Mouse (Mus musculus) hindbrain, embryonic 12.5 days (tissue): ENCODE measurements around the gene 1700016K19Rik. TPM values are rescaled to one million over a fixed set of nuclear protein-coding genes. Genes with fewer than 3 reads are reported as not detected.
A peak's percentile ranks its signal among the peaks of the same experiment; 100 is the strongest.

Source experiments
- ATAC-seq: fragments of 200-750 bp; cut with Nextera tagmentation; 2 replicates; pipeline ENCODE4 v1.8.0; 2017; ENCODE audit warnings: moderate TSS enrichment; ENCODE audit not compliant: low FRiP score
- H3K27ac ChIP-seq: fragments of 300-500 bp; sonication (generic); 2 replicates; pipeline ENCODE4 v1.5.1; 2016; ENCODE audit warnings: mild to moderate bottlenecking
- H3K27me3 ChIP-seq: fragments of 300-500 bp; sonication (generic); 2 replicates; pipeline ENCODE4 v1.6.1; 2016; ENCODE audit warnings: mild to moderate bottlenecking
- H3K36me3 ChIP-seq: fragments of 300-500 bp; sonication (generic); 2 replicates; pipeline ENCODE4 v1.6.1; 2016; ENCODE audit warnings: mild to moderate bottlenecking
- H3K4me1 ChIP-seq: fragments of 300-500 bp; sonication (generic); 2 replicates; pipeline ENCODE4 v1.6.1; 2016
- H3K4me2 ChIP-seq: fragments of 300-500 bp; sonication (generic); replicated peaks from 2 replicates; pipeline ENCODE4 v1.6.1; 2016; ENCODE audit warnings: mild to moderate bottlenecking
- H3K4me3 ChIP-seq: fragments of 300-500 bp; sonication (generic); 2 replicates; pipeline ENCODE4 v1.5.1; 2016; ENCODE audit warnings: mild to moderate bottlenecking
- H3K9ac ChIP-seq: fragments of 300-500 bp; sonication (generic); 2 replicates; pipeline ENCODE4 v1.6.1; 2016; ENCODE audit warnings: mild to moderate bottlenecking, moderate library complexity
- H3K9me3 ChIP-seq: fragments of 300-500 bp; sonication (generic); replicated peaks from 2 replicates; pipeline ENCODE4 v1.6.1; 2016; ENCODE audit warnings: mild to moderate bottlenecking
- WGBS: fragments of 180-500 bp; shearing (Covaris S2); methylation state at CpG from one replicate; pipeline ENCODE4 v1.1.7; 2016; 5-methylcytosine and 5-hydroxymethylcytosine counted together
- polyA plus RNA-seq: library from polyadenylated mRNA; unstranded; fragments of >200 nt; fragmentation: Nextera tagmentation; extraction: Ambion mirVana; gene quantifications from 2 replicates; pipeline ENCODE4 v1.2.1, GENCODE M21; 2016

Gene 1700016K19Rik
- polyA plus RNA-seq, 1 experiment from 2014 or later: 2.0 TPM

- no peaks in the 10 kb centered on the region for H3K9me3 ChIP-seq
- no peaks in the 10 kb centered on the region; the same call in 1 of the 2 replicates for H3K36me3 ChIP-seq
- WGBS: 78% methylated on average over 9 of the region's 9 CpGs
- H3K9ac ChIP-seq: no peak overlapping the region
- H3K4me1 ChIP-seq: 0 out of 2 replicates have a peak, but pooled peaks cover 3% of the 10 kb centered on the region
- H3K4me2 ChIP-seq: no peak overlapping the region
- H3K27me3 ChIP-seq: peaks cover 4% of the 10 kb centered on the region
- H3K27ac ChIP-seq: no peak overlapping the region
- no peak for ATAC-seq
- H3K4me3 ChIP-seq: no peak overlapping the region
Observed at GRCm38 (mm10) chr11:76020916-76021315, 21.2 kb downstream of the 1700016K19Rik start.

GRCm38 (mm10) chr11:76025080-76025583 lies 25.4 kb downstream of the 1700016K19Rik start:
- Histone ChIP-seq H3K27ac (no peak overlapping the region), H3K4me2 (no peak overlapping the region), H3K27me3 (peaks cover 17% of the 10 kb centered on the region), H3K9me3 (no peaks in the 10 kb centered on the region), H3K9ac (no peak overlapping the region), H3K4me1 (peaks cover 24% of the 10 kb centered on the region), H3K36me3 (no peaks in the 10 kb centered on the region; the same call in 1 of the 2 replicates), H3K4me3 (no peak overlapping the region)
- no peak for ATAC-seq
- WGBS: 69% methylated on average over 7 of the region's 7 CpGs

DNA sequence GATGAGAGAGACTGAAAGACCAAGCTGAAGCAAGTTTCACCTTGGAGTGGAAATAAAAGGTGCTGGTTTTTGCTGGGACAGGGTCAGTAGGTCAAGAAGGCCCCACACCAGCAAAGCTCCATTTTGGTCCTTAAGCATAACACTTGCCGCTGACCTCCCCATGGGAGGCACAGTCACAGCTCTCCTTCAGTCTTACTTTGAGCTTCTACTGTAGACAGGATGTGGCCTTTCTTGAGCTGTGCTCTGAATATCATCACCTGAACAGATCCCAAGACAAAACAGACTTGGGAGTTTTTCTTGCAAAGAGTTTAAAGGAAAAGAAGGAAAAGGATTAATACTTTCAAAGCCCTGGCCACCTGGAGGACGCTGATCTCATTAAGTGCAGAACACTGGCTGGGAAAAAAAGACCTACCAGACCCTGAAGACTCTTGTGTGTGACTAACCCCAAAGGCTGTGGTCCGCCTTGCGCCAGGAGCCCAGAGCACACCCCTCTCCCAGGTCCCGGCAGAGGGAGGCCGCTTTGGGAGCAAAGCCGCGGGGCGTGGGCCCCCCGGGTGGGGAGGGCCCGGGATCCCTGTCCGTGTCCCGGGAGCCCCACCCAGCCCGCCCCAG lies 26.9 kb downstream of the 1700016K19Rik start:
- Histone ChIP-seq H3K4me3 (peak overlapping the region; percentile 62), H3K27me3 (peaks cover 17% of the 10 kb centered on the region), H3K27ac (peak overlapping the region; percentile 13; the same call in 1 of the 2 replicates), H3K9me3 (no peaks in the 10 kb centered on the region), H3K4me2 (peak overlapping the region; percentile 89), H3K36me3 (no peaks in the 10 kb centered on the region; the same call in 1 of the 2 replicates), H3K4me1 (peaks cover 27% of the 10 kb centered on the region), H3K9ac (peak overlapping the region; percentile 67)
- WGBS: 5% methylated on average over 14 of the region's 14 CpGs
- no peak; the same call in 1 of the 2 replicates for ATAC-seq

DNA sequence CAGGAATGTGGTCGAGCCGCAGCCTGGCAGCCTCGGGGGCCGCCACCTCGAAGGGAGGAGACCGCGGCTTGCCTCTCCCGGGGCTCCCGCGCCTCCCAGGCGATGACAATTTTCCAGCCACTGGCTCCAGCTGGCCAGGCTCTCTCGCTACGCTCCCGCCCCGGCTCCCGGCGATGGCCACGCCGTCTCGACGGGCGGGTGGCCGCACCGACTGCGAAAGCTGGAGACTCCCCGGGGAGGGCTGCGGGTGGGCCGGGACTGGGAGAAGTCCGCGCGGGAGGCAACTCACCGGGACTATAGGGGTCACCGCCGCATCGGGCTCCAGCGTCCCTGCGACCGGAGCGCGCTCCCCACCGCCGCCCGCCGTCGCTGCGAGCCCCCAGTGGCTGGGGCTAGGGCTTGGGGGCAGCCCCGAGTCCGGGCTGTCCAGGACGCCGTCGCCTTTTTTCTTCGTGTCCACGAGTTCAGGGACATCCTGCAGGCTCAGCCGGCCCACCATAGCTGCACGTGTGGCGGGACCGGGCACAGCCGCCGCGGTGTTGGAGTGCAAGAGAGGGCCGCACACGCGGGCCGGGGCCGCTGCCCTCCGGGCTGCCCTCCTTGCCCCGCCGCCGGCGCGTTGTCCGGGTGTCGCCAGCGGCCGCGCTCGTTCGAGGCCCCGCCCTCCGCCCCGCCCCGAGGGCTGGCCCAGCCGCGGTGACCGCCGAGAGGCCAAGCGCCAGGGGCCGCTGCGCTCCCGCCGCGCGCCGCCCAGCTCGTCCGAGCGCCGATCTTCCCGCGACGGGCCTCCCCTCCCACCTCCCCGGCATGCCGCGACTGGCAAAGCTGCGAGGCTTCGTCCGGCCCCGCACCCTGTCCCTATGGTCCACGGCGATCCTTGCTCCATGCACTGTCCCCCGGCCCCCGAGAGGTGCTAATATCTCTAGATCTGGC lies 27.7 kb downstream of the 1700016K19Rik start, which contains the start of gene Rflnb:
Gene Rflnb (minus strand): TSS at position 644 of the 933 bp plus-strand sequence.
- Histone ChIP-seq H3K9ac (peak within 1 kb of the TSS; percentile 67), H3K9me3 (no peaks in the 10 kb centered on the region), H3K4me3 (peak within 1 kb of the TSS; percentile 62), H3K36me3 (no peaks in the 10 kb centered on the region; the same call in 1 of the 2 replicates), H3K4me2 (peak within 1 kb of the TSS; percentile 89), H3K27me3 (peaks cover 17% of the 10 kb centered on the region), H3K27ac (peak within 1 kb of the TSS; percentile 13), H3K4me1 (peaks cover 27% of the 10 kb centered on the region)
- WGBS: under 1% methylated on average over 104 of the region's 112 CpGs
- ATAC-seq: peak; percentile 86

GRCm38 (mm10) chr11:76028072-76028465 lies 28.4 kb downstream of the 1700016K19Rik start:
- peak overlapping the region; percentile 62 for H3K4me3 ChIP-seq
- H3K9ac ChIP-seq: peak overlapping the region; percentile 67
- peak overlapping the region; percentile 89 for H3K4me2 ChIP-seq
- peaks cover 27% of the 10 kb centered on the region for H3K4me1 ChIP-seq
- peaks cover 17% of the 10 kb centered on the region for H3K27me3 ChIP-seq
- no peaks in the 10 kb centered on the region; the same call in 1 of the 2 replicates for H3K36me3 ChIP-seq
- WGBS: 4% methylated on average over 10 of the region's 14 CpGs
- ATAC-seq: peak; percentile 54; the same call in 1 of the 2 replicates
- peak overlapping the region; percentile 13; the same call in 1 of the 2 replicates for H3K27ac ChIP-seq
- H3K9me3 ChIP-seq: no peaks in the 10 kb centered on the region

DNA sequence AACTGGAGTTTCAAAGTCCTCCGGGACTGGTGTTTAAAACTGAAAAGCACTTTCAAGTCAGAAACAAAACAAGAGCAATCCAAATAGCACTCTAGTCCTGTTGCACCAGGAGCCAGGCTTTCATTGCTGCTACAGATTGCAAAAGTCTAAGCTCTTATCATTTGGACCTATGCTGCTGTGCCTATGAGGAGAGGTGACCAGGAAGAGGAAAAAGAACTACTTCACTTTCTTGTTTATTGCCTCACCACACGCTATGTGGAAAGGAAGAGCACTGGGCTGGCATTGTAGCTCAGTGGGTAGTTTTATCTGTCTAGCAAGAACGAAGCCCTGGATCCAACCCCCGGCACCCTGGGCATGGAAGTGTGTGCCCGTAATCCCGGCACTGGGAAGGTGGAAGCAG lies 33.6 kb downstream of the 1700016K19Rik start:
- Histone ChIP-seq H3K4me2 (no peak overlapping the region), H3K9me3 (no peaks in the 10 kb centered on the region), H3K9ac (no peak overlapping the region), H3K4me1 (peaks cover 3% of the 10 kb centered on the region; the same call in 1 of the 2 replicates), H3K36me3 (no peaks in the 10 kb centered on the region), H3K27ac (no peak overlapping the region), H3K4me3 (no peak overlapping the region), H3K27me3 (peaks cover 7% of the 10 kb centered on the region)
- ATAC-seq: no peak
- WGBS: 82% methylated on average over 6 of the region's 6 CpGs

GRCm38 (mm10) chr11:76033836-76034235 lies 34.1 kb downstream of the 1700016K19Rik start:
- H3K27me3 ChIP-seq: peaks cover 7% of the 10 kb centered on the region
- H3K9ac ChIP-seq: no peak overlapping the region
- H3K9me3 ChIP-seq: no peaks in the 10 kb centered on the region
- no peak overlapping the region for H3K4me3 ChIP-seq
- no peaks in the 10 kb centered on the region for H3K36me3 ChIP-seq
- 59% methylated on average over 4 of the region's 4 CpGs for WGBS
- ATAC-seq: no peak
- no peak overlapping the region for H3K27ac ChIP-seq
- no peak overlapping the region for H3K4me2 ChIP-seq
- H3K4me1 ChIP-seq: peaks cover 3% of the 10 kb centered on the region; the same call in 1 of the 2 replicates

- no peaks in the 10 kb centered on the region for H3K9me3 ChIP-seq
- WGBS: 83% methylated on average over 8 of the region's 8 CpGs
- no peak overlapping the region for H3K9ac ChIP-seq
- H3K27ac ChIP-seq: no peak overlapping the region
- no peak for ATAC-seq
- H3K4me1 ChIP-seq: peaks cover 3% of the 10 kb centered on the region; the same call in 1 of the 2 replicates
- no peaks in the 10 kb centered on the region for H3K27me3 ChIP-seq
- no peaks in the 10 kb centered on the region for H3K36me3 ChIP-seq
- H3K4me2 ChIP-seq: no peak overlapping the region
- no peak overlapping the region for H3K4me3 ChIP-seq
Observed at GRCm38 (mm10) chr11:76035182-76035581, 35.5 kb downstream of the 1700016K19Rik start.

DNA sequence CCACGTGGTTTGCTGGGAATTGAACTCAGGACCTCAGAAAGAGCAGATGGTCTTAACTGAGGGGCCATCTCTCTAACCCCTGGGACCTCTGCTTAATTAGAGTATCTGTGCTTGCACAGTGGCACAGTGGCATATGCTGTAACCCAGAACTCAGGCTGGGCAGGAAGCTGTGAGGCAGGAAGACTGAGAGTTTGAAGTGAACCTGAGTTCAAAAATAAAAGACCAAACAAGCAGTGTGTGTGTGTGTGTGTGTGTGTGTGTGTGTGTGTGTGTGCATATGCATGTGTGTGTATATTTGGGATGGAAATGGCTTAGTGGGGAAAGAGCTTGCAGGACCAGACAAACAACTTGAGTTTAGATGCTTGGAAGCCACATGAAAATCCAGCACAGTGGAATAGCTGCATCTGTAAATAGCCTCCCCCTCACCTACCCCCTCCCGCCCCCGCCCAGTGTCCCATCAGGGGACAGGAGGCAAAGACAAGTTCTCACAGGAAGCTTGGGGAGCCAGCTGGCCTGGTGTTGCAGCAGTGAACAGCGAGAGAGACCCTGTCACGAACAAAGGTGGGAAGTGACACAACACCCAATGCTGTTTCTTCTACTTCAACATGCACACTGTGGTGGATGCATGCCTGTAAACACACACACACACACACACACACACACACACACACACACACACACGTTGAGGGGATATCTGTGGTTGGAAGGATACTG lies 38.0 kb downstream of the 1700016K19Rik start:
- no peak overlapping the region for H3K4me2 ChIP-seq
- no peak for ATAC-seq
- WGBS: 38% methylated on average over 6 of the region's 6 CpGs

GRCm38 (mm10) chr11:76039271-76040053 lies 39.8 kb downstream of the 1700016K19Rik start:
- H3K27me3 ChIP-seq: no peaks in the 10 kb centered on the region
- WGBS: 82% methylated on average over 3 of the region's 3 CpGs
- H3K4me2 ChIP-seq: no peak overlapping the region
- H3K4me1 ChIP-seq: peaks cover 8% of the 10 kb centered on the region
- H3K36me3 ChIP-seq: no peaks in the 10 kb centered on the region
- H3K9ac ChIP-seq: no peak overlapping the region
- no peak overlapping the region for H3K4me3 ChIP-seq
- H3K27ac ChIP-seq: no peak overlapping the region
- no peak for ATAC-seq
- H3K9me3 ChIP-seq: no peaks in the 10 kb centered on the region

More for the DNA sequence above, 38.0 kb downstream of the 1700016K19Rik start:
- Histone ChIP-seq H3K9ac (no peak overlapping the region), H3K9me3 (no peaks in the 10 kb centered on the region), H3K27ac (no peak overlapping the region), H3K27me3 (no peaks in the 10 kb centered on the region), H3K4me1 (no peaks in the 10 kb centered on the region; the same call in 1 of the 2 replicates), H3K4me3 (no peak overlapping the region), H3K36me3 (no peaks in the 10 kb centered on the region)

DNA sequence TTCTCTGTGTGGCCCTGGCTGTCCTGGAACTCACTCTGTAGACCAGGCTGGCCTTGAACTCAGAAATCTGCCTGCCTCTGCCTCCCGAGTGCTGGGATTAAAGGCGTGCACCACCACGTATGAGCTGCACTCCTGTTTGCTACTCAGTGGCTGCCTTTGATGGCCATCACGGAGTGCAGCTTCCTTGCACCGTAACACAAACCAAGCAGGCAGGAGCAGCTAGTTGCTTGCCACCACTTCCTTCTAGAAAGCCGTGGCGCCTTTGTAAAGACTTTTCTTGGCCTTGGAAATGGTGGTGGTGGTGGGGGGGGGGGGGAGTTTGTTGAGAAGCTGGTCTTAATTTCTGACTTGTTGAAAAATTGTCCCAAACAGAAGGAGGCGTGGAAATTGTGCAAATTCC lies 40.4 kb downstream of the 1700016K19Rik start:
- ATAC-seq: no peak
- no peak overlapping the region for H3K9ac ChIP-seq
- 88% methylated on average over 8 of the region's 8 CpGs for WGBS
- no peaks in the 10 kb centered on the region for H3K27me3 ChIP-seq
- peaks cover 5% of the 10 kb centered on the region; the same call in 1 of the 2 replicates for H3K36me3 ChIP-seq
- H3K27ac ChIP-seq: no peak overlapping the region
- H3K4me1 ChIP-seq: peaks cover 14% of the 10 kb centered on the region
- no peak overlapping the region for H3K4me3 ChIP-seq
- no peak overlapping the region for H3K4me2 ChIP-seq
- H3K9me3 ChIP-seq: no peaks in the 10 kb centered on the region
